Mouse (Mus musculus) right cerebral cortex, postnatal 10 days (tissue): ENCODE results near the gene Hist1h2bm.
A peak's percentile ranks its signal among the peaks of the same experiment; 100 is the strongest.

ENCODE experiments used
- DNase-seq, 2 experiments: peaks; one replicate each; pipeline ENCODE4 v3.0.0; 2021; ENCODE audit warnings: low spot score in 2 of 2

The Hist1h2bm gene

DNA sequence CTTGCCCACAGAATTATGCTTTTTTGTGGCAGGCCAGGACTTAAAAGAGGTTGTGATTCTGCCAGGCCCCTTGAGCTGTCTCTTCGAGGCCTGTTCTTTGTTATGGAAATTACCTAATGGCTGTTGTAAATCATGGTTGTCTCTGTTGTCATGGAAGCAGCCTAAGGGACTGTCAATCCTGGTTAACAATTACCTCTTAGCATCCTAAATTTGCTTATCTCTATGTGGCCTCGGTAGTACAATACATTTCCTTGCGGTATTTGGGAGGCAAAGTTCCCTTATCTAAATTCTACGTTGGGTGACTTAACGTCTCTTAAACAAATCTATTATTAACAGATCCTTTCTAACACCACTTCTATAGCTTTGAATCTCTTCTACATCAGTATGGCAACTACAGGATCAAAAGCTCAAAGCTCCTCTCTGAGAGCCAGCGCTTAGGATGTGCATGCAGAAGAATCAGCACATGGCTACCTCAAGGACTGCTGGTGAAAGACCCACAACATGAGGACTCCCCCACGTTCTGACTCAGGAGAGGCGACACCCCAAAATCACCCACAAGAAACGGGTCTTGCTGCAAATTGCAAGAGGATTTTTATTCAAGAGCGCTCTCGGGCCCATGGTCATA is 6.2 kb downstream of the Hist1h2bm start:
- no peak for DNase-seq

DNA sequence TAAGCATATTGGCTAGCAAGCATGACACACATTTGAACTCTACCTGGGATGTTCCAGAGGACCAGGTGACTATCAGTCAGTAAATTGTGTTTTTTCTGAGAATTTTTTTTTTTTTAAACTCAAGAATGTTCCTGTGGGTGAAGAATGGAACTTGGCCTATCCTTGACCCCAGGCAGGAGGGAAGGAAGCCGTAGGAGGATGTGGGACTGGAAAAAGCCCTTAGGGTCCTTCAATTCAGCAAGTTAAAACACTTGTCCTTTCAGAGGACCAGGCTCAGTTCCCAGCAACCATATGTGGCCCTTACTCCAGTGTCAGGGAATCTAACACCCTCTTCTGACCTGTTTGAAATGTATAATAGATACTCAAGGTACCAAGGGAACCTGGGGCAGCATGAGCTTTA is 7.7 kb downstream of the Hist1h2bm start:
- no peak for DNase-seq

DNA sequence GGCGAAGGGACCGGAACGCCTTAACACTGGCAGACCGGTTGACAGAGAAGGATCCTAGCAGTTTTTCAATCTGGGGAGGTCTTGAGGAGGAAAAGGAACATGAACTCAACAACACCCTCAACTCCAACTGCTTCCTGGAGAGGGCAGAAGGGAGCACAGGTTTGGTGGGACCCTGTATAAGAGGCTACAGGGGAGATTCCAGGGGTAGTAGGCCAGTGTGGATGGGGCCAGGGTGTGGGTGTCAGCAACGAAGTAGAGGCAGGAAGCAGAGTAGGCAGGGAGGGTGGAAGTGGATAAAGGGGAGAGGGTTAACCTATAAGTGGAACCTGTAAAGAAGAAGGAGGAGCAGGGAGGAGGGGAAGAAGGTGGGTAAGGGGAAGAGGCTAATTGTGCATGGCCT is 11.6 kb downstream of the Hist1h2bm start:
- no peak for DNase-seq

DNA sequence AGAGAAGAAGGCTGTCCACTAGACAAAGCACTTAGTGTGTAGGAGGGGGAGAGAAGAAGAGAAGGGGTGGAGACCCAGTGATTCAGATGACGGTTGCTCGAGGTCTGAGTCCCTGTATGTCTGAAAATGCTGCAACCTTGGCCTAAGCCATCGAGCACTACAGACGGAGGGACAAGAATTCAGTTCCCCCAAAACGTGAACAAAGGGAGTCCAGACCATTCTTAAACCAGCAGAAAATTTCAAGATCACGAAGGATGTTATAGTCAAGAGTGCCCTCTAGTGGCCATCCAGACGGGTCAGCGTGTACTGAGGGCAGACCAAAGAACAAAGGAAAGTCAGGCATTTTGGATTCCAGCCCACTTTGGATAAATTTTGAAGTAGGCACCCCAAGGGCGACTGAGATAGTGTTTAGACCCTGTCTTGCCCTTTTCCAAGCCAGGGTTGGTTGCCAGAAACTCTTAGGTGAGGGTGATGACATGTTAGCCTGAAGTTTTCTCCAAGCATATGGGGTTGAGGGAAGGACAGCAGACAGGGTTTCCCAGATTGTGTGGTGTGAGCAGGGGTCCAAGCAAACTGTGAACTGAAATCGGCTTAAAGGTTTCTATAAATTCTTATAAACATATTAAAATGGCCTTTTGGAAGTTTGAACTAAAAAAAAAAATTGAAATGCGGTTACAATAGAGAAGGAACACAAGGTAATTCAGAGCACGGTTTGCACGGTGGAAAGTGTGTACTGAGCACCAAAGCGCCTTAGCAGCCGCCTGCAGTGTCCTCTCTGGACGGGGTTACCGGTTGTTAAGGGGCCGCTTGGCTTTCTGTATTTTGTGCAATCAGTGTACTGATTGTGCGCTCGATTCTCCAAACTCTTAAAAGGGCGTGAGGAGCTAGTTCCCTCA is 12.4 kb downstream of the Hist1h2bm start:
- peak; percentile 78 to 79 for DNase-seq

DNA sequence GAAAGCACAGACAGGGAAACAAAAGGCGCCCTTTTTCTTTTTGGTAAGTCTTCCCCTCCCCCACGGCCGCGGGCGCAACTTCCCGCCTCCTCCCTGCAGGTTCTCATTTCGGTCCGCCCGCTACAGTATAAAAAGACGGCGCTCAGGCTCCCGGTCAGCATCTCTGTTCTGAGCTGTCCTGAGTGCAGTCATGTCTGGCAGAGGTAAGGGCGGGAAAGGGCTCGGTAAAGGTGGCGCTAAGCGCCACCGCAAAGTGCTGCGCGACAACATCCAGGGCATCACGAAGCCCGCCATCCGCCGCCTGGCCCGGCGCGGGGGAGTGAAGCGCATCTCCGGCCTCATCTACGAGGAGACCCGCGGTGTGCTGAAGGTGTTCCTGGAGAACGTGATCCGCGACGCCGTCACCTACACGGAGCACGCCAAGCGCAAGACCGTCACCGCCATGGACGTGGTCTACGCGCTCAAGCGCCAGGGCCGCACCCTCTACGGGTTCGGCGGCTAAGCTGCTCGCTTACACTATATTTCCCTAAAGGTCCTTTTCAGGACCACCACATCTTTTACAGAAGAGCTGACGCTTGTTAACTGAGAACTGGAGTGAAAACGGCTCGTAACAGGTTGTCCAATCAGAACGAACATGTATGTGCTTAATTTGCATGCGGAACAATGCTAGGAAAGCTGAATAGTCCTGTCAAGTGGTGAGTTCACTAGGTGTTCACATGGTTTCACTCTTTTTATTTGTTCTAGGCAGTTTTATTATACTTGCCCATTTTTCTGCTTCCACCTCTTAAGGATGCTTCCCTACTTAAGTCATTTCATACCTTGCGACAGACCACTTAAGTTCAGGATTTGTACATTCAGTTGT is 13.3 kb downstream of the Hist1h2bm start, which contains the start of gene Hist1h4j:
Hist1h4j (plus strand) TSS at position 159 of the 862 bp plus-strand sequence.
- DNase-seq = peak; percentile 86 to 87

DNA sequence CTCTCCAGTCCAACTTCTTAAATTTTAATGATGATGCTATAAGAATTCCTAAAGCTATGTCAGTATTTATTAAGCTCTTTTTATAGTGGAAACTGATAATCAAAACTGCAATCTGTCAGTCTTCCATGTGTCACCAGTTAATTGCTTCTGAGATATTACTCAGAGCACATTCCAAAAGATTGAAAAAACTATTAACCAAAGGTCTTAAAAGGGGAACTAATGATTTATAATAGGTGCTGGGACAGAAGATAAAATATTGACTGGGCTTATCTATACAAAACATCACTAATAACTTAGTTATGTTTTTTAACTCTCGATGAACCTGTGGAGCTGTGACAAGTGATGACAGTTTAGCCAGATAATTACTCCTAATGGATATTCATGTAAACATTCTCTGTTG is 23.2 kb downstream of the Hist1h2bm start:
- DNase-seq = no peak

DNA sequence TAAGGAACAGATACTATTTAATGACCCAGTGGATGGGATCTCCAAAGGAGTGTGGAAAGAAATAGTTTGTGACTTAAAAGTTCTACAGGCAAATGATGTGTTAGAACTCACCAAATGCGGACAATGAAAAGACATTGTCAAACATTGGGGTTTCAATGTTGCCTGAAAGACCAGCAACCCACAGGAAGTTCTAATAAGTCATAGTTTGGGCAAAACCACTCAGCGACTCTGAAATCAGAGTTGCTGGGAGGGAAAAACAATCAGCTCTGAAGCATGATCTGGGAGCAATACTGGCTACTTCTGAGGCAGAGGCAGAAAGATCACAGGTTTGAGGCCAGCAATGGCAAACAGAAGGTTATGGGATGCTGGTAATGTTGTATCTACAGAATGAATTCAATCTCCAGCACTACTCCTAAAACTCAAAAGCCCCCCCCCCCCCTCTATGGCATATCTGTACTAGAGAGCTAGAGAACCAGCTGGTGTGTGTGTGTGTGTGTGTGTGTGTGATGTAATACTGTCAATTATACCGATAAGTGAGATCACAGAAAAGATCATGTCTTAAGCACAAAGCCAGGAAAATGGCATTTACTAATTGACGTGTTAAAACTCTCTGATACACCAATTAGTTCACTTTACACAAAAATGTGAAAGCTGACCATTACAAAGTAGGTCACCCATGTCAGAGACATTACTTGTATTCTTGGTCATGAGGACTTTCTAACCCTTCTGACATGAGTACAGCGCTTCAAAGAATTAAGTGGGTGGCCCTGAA is 27.7 kb downstream of the Hist1h2bm start:
- no peak for DNase-seq

DNA sequence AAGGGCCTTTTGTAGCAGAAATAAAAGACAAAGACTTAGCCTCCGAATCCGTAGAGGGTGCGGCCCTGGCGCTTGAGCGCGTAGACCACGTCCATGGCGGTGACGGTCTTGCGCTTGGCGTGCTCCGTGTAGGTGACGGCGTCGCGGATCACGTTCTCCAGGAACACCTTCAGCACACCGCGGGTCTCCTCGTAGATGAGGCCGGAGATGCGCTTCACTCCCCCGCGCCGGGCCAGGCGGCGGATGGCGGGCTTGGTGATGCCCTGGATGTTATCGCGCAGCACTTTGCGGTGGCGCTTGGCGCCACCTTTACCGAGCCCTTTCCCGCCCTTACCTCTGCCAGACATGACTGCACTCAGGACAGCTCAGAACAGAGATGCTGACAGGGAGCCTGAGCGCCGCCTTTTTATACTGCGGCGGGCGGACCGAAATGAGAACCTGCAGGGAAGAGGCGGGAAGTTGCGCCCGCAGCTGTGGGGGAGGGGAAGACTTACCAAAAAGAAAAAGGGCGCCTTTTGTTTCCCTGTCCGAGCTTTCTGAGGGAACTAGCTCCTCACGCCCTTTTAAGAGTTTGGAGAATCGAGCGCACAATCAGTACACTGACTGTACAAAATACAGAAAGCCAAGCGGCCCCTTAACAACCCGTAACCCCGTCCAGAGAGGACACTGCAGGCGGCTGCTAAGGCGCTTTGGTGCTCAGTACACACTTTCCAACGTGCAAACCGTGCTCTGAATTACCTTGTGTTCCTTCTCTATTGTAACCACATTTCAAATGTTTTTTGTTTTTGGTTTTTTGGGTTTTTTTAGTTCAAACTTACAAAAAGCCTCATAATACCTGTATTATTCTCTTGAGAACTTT is 28.5 kb downstream of the Hist1h2bm start, which contains the start of gene Hist1h4k:
Hist1h4k (minus strand) TSS at position 347 of the 859 bp plus-strand sequence.
- peak; percentile 96 for DNase-seq

DNA sequence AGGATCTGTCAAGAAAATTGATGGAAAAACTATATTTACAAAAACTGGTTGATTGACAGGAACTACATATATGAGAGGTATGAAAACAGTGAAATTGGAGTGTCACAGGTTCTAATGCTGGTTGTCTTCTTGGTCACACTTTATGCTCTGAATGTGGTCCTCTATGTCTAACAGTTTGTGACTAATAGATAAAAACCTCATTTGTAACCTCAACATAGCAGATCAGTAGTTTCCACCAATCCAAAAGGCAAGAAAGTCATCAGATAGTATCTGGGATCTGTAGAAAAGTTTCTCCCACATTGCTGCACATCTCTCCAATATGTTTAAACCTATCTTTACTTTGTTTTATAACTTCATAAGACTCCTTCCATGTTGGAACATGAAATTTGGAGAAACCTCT is 29.6 kb downstream of the Hist1h2bm start:
- DNase-seq = no peak

DNA sequence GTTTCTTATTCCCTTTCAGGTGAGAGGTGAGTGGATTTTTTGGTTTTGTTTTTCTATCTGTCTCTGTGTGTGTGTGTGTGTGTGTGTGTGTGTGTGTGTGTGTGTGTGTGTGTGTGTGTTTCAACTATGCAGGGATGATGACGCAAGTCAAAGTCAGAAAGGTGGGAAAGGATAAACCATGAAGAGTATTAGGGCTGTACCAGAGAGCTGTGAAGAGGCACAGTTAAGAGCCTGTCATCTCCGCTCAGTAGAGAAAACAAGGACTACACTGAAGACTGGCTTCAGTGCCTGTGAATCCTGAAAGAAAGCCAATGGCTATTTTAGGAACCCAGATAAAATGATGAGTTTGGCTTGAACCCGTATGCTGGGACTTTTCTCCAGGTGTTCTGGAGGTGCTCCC is 30.0 kb downstream of the Hist1h2bm start:
- DNase-seq = no peak

DNA sequence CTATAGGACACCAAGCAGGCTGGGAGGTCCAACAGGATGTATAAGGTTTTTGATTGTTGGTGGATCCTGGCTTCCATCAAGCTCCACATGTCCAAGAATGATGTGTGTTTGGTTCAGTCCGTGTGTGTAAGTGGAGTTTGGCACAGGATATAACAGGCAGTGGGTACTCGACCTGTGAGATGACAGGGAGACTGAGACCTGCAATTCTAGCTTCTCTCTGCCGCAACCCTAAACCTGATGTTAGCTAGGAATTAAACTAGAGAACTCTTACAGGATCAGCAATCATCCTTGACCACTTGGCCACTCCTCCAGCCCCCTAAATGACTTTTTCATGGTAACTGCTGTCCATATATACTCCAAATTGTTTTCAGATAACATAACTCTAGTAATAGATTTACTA is 30.5 kb downstream of the Hist1h2bm start:
- DNase-seq = no peak

DNA sequence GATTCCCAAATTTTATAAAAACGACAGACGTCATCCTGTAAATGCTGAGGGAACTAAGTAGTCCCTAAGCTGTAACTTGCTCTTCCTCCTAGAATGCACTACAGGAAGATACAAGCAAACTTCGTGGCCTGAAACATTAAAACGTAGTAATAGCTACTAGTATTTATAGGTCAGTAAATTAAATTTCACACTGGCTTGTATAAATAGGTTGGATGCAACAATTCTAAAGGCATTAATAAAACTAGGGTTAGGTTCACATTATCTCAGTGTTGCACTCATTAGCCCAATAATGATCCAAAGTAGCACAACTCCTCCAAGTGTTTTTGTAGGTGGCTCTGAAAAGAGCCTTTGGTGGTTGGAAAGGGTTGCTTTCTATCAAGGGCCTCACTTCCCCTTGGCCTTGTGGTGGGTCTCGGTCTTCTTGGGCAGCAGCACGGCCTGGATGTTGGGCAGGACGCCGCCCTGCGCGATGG is 31.2 kb downstream of the Hist1h2bm start:
- no peak for DNase-seq

DNA sequence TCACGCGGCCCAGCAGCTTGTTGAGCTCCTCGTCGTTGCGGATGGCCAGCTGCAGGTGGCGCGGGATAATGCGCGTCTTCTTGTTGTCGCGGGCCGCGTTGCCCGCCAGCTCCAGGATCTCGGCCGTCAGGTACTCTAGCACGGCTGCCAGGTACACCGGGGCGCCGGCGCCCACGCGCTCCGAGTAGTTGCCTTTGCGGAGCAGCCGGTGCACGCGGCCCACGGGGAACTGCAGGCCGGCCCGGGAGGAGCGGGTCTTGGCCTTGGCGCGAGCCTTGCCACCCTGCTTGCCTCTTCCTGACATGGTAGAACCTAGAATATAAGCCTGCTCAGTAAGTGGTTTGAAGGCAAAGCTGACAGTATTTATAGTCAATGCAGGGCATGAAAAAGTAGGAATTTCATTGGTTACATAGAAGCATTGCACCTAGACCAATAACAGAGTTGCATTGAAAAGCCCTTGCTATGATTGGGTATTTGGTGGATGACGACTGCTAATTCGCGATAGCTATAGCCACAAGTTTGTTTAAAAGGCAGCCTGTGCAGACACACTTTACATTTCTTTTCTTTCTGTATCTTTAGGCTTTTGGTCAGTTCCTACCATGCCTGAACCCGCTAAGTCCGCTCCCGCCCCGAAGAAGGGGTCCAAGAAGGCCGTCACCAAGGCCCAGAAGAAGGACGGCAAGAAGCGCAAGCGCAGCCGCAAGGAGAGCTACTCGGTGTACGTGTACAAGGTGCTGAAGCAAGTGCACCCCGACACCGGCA is 31.9 kb downstream of the Hist1h2bm start, which contains the start of the genes Hist1h2ak and Hist1h2bn:
Hist1h2ak (minus strand) TSS at position 304 of the 762 bp plus-strand sequence.
Hist1h2bn (plus strand) TSS at position 600 of the 762 bp plus-strand sequence.
- DNase-seq = peak; percentile 70 to 92

DNA sequence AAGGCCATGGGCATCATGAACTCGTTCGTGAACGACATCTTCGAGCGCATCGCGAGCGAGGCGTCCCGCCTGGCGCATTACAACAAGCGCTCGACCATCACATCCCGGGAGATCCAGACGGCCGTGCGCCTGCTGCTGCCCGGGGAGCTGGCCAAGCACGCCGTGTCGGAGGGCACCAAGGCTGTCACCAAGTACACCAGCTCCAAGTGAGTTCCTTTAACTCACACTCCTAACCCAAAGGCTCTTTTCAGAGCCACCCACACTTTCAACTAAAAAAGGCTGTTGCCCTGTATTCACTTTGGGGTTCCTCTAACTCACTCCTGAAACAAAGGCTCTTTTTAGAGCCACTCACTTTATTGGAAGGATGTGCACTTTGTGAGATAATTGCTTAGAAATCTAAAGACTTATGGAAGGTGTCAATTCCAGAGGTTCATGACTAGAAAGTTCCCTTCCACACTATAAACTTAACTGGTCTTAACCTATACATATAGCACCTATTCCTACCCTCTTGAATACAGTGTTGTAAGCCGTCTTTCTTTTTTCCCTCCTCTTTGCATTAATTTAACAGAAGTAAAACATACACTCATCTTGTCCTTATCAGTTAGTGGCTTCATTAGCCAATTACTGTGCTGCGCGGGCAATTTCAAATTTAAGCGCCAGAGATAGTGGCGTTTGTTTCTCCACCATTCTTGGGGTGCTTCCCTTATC is 32.6 kb downstream of the Hist1h2bm start:
- DNase-seq = peak; percentile 51 to 65

DNA sequence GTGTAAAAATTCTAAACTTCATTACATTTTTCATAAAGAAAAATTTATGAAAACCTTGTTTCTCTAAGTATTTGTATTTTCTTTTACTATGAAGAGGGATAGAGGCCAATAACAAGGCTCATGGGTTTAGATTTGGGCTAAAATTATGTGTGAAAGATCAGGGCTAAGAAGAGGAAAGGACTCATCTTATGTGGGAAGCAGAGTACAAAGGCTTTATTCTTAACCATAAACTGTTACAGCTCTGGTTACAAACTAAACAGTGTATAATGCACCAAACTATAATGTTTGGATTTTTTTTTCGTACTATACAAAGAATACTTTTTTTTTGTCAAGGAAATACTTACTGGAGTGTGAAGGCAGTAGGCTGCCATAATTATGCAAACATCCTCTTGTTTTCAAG is 33.9 kb downstream of the Hist1h2bm start:
- no peak for DNase-seq
